ENCODE assay signal across 13 mouse cellular contexts in the genomic region with DNA sequence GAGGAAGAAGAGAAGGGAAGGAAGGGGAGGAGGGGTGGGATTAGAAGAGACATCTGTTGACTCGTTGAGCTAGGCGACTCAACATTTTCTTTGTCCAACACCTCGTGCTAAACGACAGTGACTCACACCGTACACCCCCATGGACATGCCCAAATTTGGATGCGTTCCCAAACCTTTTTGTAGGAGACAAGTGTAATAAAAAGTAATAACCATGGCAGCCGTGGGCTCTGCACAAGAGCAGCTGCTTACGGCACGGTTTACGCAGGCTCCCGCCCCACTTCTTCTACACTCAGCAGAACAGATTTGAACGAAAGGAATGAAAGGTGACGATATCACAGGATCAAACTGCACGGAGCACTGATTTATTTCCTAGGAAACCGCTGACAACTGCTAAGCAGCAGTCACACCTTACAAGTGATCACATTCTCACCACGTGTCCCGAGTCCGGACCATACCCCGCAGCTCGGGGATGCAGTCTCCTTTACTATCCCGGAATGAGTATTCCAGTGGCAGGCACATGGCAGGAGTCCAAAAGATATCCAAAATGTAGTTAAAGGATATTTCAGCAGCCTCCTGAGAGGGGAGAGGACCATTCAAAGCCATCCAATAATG. TPM values are rescaled to one million over a fixed set of nuclear protein-coding genes. Genes with fewer than 3 reads are reported as not detected.
DNase-seq lines count a peak whose midpoint lies in the region; ATAC-seq and TF ChIP-seq lines count a peak whose summit lies in the region.
"Had no signal": no experiment of that assay in that cellular context is flagged by ENCODE, and none has a peak within 500 bp of the region (broad histone marks: within the 10 kb centered on the region; RNA-seq: fewer than 3 reads in every experiment).

No protein-coding gene starts in this region.

- H3K9me3 ChIP-seq in heart, embryonic 16.5 days (replicated peaks; ENCODE audit: control insufficient read depth, low read length) = no peaks in the 10 kb centered on the region
- no peaks in the 10 kb centered on the region for H3K9me3 ChIP-seq in neural tube, embryonic 13.5 days
- H3K9me3 ChIP-seq: liver, embryonic 15.5 days; midbrain, embryonic 12.5 days had no signal

- DNase-seq in heart, adult 18-20 months = no peak
- DNase-seq in neural tube, embryonic 10.5 days (ENCODE audit: extremely low spot score, low spot score) = no peak
- DNase-seq in Patski (ENCODE audit: low read depth, low spot score) = peak; percentile 49
- no peak for DNase-seq in cerebellum, adult 9-11 months
- no peak for DNase-seq in cerebellum, adult 11 months
- DNase-seq: cerebellum, adult 9-10 months; heart, adult 11 months had no signal

- H3K27ac ChIP-seq in heart, embryonic 16.5 days (ENCODE audit: low read length) = no peak overlapping the region
- H3K27ac ChIP-seq in neural tube, embryonic 13.5 days (replicated peaks) = no peak overlapping the region
- H3K27ac ChIP-seq in olfactory bulb, adult 2 months (ENCODE audit: insufficient read depth, low read depth, low read length) = peak overlapping the region; percentile 63
- H3K27ac ChIP-seq: liver, embryonic 15.5 days; midbrain, embryonic 12.5 days had no signal

- H3K4me1 ChIP-seq in heart, embryonic 16.5 days (ENCODE audit: control insufficient read depth, insufficient read depth, low read length) = peaks cover 61% of the 10 kb centered on the region
- peaks cover 58% of the 10 kb centered on the region for H3K4me1 ChIP-seq in neural tube, embryonic 13.5 days (replicated peaks)
- H3K4me1 ChIP-seq in olfactory bulb, adult 2 months (ENCODE audit: control insufficient read depth, insufficient read depth, low read length) = peaks cover 59% of the 10 kb centered on the region

- TF ChIP-seq POLR2A in olfactory bulb, adult 2 months (IDR thresholded peaks at IDR 0.05; ENCODE audit: insufficient read depth, low read depth, low read length) = no peak

- H3K4me3 ChIP-seq in heart, embryonic 16.5 days (ENCODE audit: low read length) = no peak overlapping the region
- H3K4me3 ChIP-seq in neural tube, embryonic 13.5 days = no peak overlapping the region
- no peak overlapping the region for H3K4me3 ChIP-seq in olfactory bulb, adult 2 months (ENCODE audit: insufficient read depth, low read depth, low read length)
- H3K4me3 ChIP-seq: liver, embryonic 15.5 days; midbrain, embryonic 12.5 days had no signal

- H3K4me2 ChIP-seq in heart, embryonic 16.5 days (ENCODE audit: low read depth, low read length) = peak overlapping the region; percentile 13; the same call in 1 of the 2 replicates
- H3K4me2 ChIP-seq in neural tube, embryonic 13.5 days = peak overlapping the region; percentile 15; the same call in 1 of the 2 replicates
- H3K4me2 ChIP-seq: liver, embryonic 15.5 days; midbrain, embryonic 12.5 days had no signal

- H3K9ac ChIP-seq in heart, embryonic 16.5 days (ENCODE audit: low read length) = no peak overlapping the region
- peak overlapping the region; percentile 38; the same call in 1 of the 2 replicates for H3K9ac ChIP-seq in neural tube, embryonic 13.5 days
- H3K9ac ChIP-seq: liver, embryonic 15.5 days; midbrain, embryonic 12.5 days had no signal

- 48% methylated on average over 21 of the region's 21 CpGs for WGBS in heart, embryonic 16.5 days
- 42% methylated on average over 21 of the region's 21 CpGs for WGBS in neural tube, embryonic 13.5 days
- WGBS in olfactory bulb, adult 2 months = 35% methylated on average over 21 of the region's 21 CpGs

- no peaks in the 10 kb centered on the region for H3K36me3 ChIP-seq in heart, embryonic 16.5 days (ENCODE audit: control insufficient read depth, insufficient read depth)
- no peaks in the 10 kb centered on the region for H3K36me3 ChIP-seq in neural tube, embryonic 13.5 days
- H3K36me3 ChIP-seq: liver, embryonic 15.5 days had no signal

- POLR2A ChIA-PET in Patski (lab: Charles Lee) = interaction anchor here (0.7 kb wide), 1 partner anchor 1101 kb away, joined by 9 read pairs; no protein-coding TSS in a partner anchor

- CTCF ChIA-PET in Patski (lab: Charles Lee) = interaction anchor here (0.8 kb wide), 1 partner anchor 10 kb away, joined by 3 read pairs; no protein-coding TSS in a partner anchor

- no peak for ATAC-seq in heart, embryonic 16.5 days (replicated peaks; ENCODE audit: extremely low read depth, insufficient read depth, low FRiP score)
- ATAC-seq in neural tube, embryonic 13.5 days (ENCODE audit: low read depth) = no peak
- ATAC-seq in Patski = no peak
- ATAC-seq: intestine, postnatal 0 days had no signal

- no peak for TF ChIP-seq CTCF in Patski (IDR thresholded peaks at IDR 0.05)
- no peak for TF ChIP-seq CTCF in olfactory bulb, adult 2 months (IDR thresholded peaks at IDR 0.05; ENCODE audit: insufficient read depth, low read depth, low read length)

- H3K27me3 ChIP-seq in heart, embryonic 16.5 days (ENCODE audit: control insufficient read depth, insufficient read depth, low read length) = no peaks in the 10 kb centered on the region
- H3K27me3 ChIP-seq in neural tube, embryonic 13.5 days = no peaks in the 10 kb centered on the region
- H3K27me3 ChIP-seq in Patski = no peaks in the 10 kb centered on the region

- in situ Hi-C loops in Patski (cut with MboI; ENCODE audit: low pct_unique_long_range_greater_than_20kb) = loop anchor here (5.0 kb wide), 1 partner anchor 107 kb away; no protein-coding TSS in a partner anchor

RNA-seq across cellular contexts. Expression of a gene that starts 6.9 kb away (rescaled TPM):
- polyA plus RNA-seq in heart, embryonic 16.5 days (2015; fragmentation: Nextera tagmentation; extraction: Ambion mirVana) = 43.5 and 45.3 TPM in 2 replicates
- total RNA-seq in heart, adult 18-20 months (2021) = 10 to 100 TPM; 16.9 to 22.0 TPM
- 69.7 and 72.1 TPM in 2 replicates for polyA plus RNA-seq in neural tube, embryonic 13.5 days (2015; fragmentation: Nextera tagmentation; extraction: Ambion mirVana)
- 76.8 TPM for polyA plus RNA-seq in Patski (2021)
- not detected in 2 replicates for polyA plus RNA-seq in olfactory bulb, adult 2 months (2012; ENCODE audit: insufficient read depth, insufficient read length, low replicate concordance, missing spikeins)

RNA-seq across cellular contexts. Expression of a gene that starts 28.4 kb away (rescaled TPM):
- 6.2 and 7.9 TPM in 2 replicates for polyA plus RNA-seq in heart, embryonic 16.5 days (2015; fragmentation: Nextera tagmentation; extraction: Ambion mirVana)
- total RNA-seq in heart, adult 18-20 months (2021) = 10 to 100 TPM; 79.1 to 89.1 TPM
- 6.9 and 11.1 TPM in 2 replicates for polyA plus RNA-seq in neural tube, embryonic 13.5 days (2015; fragmentation: Nextera tagmentation; extraction: Ambion mirVana)
- polyA plus RNA-seq in Patski (2021) = 69.6 TPM
- 247 TPM in 1 of 2 replicates, not detected in the other for polyA plus RNA-seq in olfactory bulb, adult 2 months (2012; ENCODE audit: insufficient read depth, insufficient read length, low replicate concordance, missing spikeins)

RNA-seq across cellular contexts. Expression of a gene that starts 33.8 kb away (rescaled TPM):
- polyA plus RNA-seq in heart, embryonic 16.5 days (2015; fragmentation: Nextera tagmentation; extraction: Ambion mirVana) = 2.2 and 2.8 TPM in 2 replicates
- 1 to 10 TPM; 1.4 to 1.5 TPM for total RNA-seq in heart, adult 18-20 months (2021)
- 19.9 and 22.1 TPM in 2 replicates for polyA plus RNA-seq in neural tube, embryonic 13.5 days (2015; fragmentation: Nextera tagmentation; extraction: Ambion mirVana)
- polyA plus RNA-seq in Patski (2021) = 6.6 TPM
- 326 TPM in 1 of 2 replicates, not detected in the other for polyA plus RNA-seq in olfactory bulb, adult 2 months (2012; ENCODE audit: insufficient read depth, insufficient read length, low replicate concordance, missing spikeins)

Comparison
In these comparisons a context has a peak if more than half of its experiments do, and no peak if none do; other contexts are left out.
1. RNA of a gene that starts 6.9 kb away (polyA plus RNA-seq): 76.8 TPM in Patski (single experiment), 69.7 to 72.1 TPM in neural tube, embryonic 13.5 days and 43.5 to 45.3 TPM in heart, embryonic 16.5 days; not detected in olfactory bulb, adult 2 months; every median in the first group is over 10 times any median in the second.